Mouse (Mus musculus) cerebellum, postnatal 4 days (tissue): ENCODE data around the gene Plet1.
A peak's percentile ranks its signal among the peaks of the same experiment; 100 is the strongest.

Experiments used
- DNase-seq, 2 experiments: peaks; one replicate each; pipeline ENCODE4 v3.0.0; 2022; ENCODE audit warnings: low spot score in 2 of 2, mixed read lengths in 1 of 2

The Plet1 gene

GRCm38 (mm10) chr9:50494311-50494710 is at the start of gene Plet1:
TSS of gene Plet1 (plus strand) at chr9:50494525.
- DNase-seq: no peak

GRCm38 (mm10) chr9:50449048-50449447 is 45.3 kb upstream of the Plet1 start:
- DNase-seq: peak; percentile 51 to 88

GRCm38 (mm10) chr9:50451456-50452218 is 42.7 kb upstream of the Plet1 start:
- peak in 1 of 2 experiments; percentile 67 for DNase-seq

- peak; percentile 88 to 96 for DNase-seq
Observed at GRCm38 (mm10) chr9:50452303-50452775, 42.0 kb upstream of the Plet1 start.

GRCm38 (mm10) chr9:50457596-50457995 is 36.7 kb upstream of the Plet1 start:
- no peak for DNase-seq

GRCm38 (mm10) chr9:50459537-50459936 is 34.8 kb upstream of the Plet1 start:
- no peak for DNase-seq

- DNase-seq: peak; percentile 65 to 77
Observed at GRCm38 (mm10) chr9:50462494-50463204, 31.7 kb upstream of the Plet1 start.

- no peak for DNase-seq
Observed at GRCm38 (mm10) chr9:50463205-50463508, 31.2 kb upstream of the Plet1 start.

- no peak for DNase-seq
Observed at GRCm38 (mm10) chr9:50470377-50471100, 23.8 kb upstream of the Plet1 start.

- no peak for DNase-seq
Observed at GRCm38 (mm10) chr9:50471181-50471901, 23.0 kb upstream of the Plet1 start.

- DNase-seq: no peak
Observed at GRCm38 (mm10) chr9:50475318-50475717, 19.0 kb upstream of the Plet1 start.

GRCm38 (mm10) chr9:50475745-50476144 is 18.6 kb upstream of the Plet1 start:
- no peak for DNase-seq

GRCm38 (mm10) chr9:50476651-50477050 is 17.7 kb upstream of the Plet1 start:
- DNase-seq: no peak

- no peak for DNase-seq
Observed at GRCm38 (mm10) chr9:50477270-50477669, 17.1 kb upstream of the Plet1 start.

- DNase-seq: no peak
Observed at GRCm38 (mm10) chr9:50478826-50479225, 15.5 kb upstream of the Plet1 start.

- DNase-seq: no peak
Observed at GRCm38 (mm10) chr9:50479476-50479875, 14.8 kb upstream of the Plet1 start.

- DNase-seq: no peak
Observed at GRCm38 (mm10) chr9:50482743-50483142, 11.6 kb upstream of the Plet1 start.

- DNase-seq: no peak
Observed at GRCm38 (mm10) chr9:50485521-50485920, 8.8 kb upstream of the Plet1 start.

- no peak for DNase-seq
Observed at GRCm38 (mm10) chr9:50490836-50491235, 3.5 kb upstream of the Plet1 start.

- DNase-seq: no peak
Observed at GRCm38 (mm10) chr9:50491531-50492045, 2.7 kb upstream of the Plet1 start.

GRCm38 (mm10) chr9:50493777-50494176 is 548 bp upstream of the Plet1 start:
- no peak for DNase-seq
